Mouse (Mus musculus): ENCODE results near the gene Twistnb. TPM values are rescaled to one million over a fixed set of nuclear protein-coding genes. Genes with fewer than 3 reads are reported as not detected.

Twistnb gene
- total and polyA plus RNA-seq, 2 experiments from 2014 or later, result 25.4 to 64.3 TPM

DNA sequence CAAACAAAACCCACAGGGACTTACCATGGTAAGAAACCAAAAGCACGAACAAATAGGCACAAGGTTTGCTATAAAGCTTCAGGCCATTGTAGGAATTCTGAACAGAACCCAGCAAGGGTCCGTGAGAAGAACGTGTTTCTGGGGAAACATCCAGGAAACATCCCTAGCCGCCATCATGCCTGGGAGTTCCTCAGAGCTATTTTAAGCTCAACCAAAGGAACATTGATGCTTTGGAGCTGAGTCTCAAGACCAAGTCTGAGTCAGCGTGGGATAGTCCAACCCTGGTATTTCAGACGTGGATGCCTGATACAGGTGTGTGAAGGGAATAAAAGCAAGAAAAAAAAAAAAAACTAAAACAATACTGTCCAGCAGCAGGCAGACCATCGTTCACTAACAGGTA, 26.0 kb downstream of the Twistnb start:
- no peak for DNase-seq
- H3K36me3 ChIP-seq (ENCODE audit: insufficient read depth), result no peaks in the 10 kb centered on the region
- H3K4me2 ChIP-seq (ENCODE audit: low read depth), result no peak overlapping the region
- no peak for TF ChIP-seq CTCF (IDR thresholded peaks at IDR 0.05; ENCODE audit: low read depth)
- no peaks in the 10 kb centered on the region for H3K9me3 ChIP-seq (ENCODE audit: low read length)
- WGBS, result 68% methylated on average over 7 of the region's 7 CpGs
- ATAC-seq, result no peak
- H3K27me3 ChIP-seq (ENCODE audit: insufficient read depth, low read length), result no peaks in the 10 kb centered on the region
- H3K4me3 ChIP-seq (ENCODE audit: low read depth, low read length), result no peak overlapping the region
- no peak overlapping the region for H3K27ac ChIP-seq (ENCODE audit: low read depth, low read length)
- no peak overlapping the region for H3K9ac ChIP-seq
- H3K4me1 ChIP-seq (ENCODE audit: insufficient read depth), result no peaks in the 10 kb centered on the region

DNA sequence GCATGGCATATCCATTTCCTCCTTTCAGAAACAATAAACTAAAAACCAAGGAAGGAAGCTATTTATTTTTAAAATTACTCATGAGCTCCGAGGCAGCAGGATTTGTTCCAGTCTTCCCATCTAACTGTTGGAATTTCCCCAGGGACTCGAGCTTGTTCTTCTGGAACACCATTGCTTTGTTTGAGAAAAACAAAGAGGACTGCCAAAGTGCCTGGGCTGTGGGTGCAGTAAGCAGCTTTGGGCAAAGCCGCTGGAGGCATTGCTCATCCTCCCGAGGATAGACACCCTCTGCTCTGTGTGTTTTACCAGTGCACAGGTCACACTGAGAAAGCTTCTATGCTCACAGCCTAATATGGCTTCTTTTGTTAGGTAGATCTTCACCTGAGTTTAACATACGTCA, 26.8 kb downstream of the Twistnb start:
- no peak for ATAC-seq
- Histone ChIP-seq H3K9ac (no peak overlapping the region), H3K4me1 (ENCODE audit: insufficient read depth) (no peaks in the 10 kb centered on the region), H3K4me3 (ENCODE audit: low read depth, low read length) (no peak overlapping the region), H3K9me3 (ENCODE audit: low read length) (no peaks in the 10 kb centered on the region), H3K27ac (ENCODE audit: low read depth, low read length) (no peak overlapping the region), H3K4me2 (ENCODE audit: low read depth) (no peak overlapping the region), H3K36me3 (ENCODE audit: insufficient read depth) (no peaks in the 10 kb centered on the region), H3K27me3 (ENCODE audit: insufficient read depth, low read length) (no peaks in the 10 kb centered on the region)
- DNase-seq, result no peak
- no peak for TF ChIP-seq CTCF (IDR thresholded peaks at IDR 0.05; ENCODE audit: low read depth)
- 24% methylated on average over 5 of the region's 5 CpGs for WGBS

DNA sequence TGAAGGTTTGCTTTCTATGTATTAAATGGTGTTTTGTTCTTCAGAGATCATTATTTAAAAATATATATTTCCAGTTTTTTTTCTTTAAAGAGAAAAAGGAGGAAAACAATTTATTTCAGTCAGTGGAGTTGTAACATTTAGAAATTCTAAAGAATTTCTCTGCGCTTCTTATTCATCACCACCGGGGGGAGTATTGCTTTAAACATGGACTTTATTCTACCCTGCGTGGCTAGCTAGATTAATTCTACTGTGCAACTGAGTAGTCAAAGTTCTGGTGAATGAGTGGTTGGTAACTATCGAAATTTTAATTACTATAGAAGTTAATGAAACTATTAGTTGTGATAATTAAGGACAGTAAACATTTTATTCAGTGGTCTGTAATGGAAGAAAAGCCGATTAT, 51.5 kb downstream of the Twistnb start:
- H3K36me3 ChIP-seq (ENCODE audit: insufficient read depth), result no peaks in the 10 kb centered on the region
- TF ChIP-seq CTCF (IDR thresholded peaks at IDR 0.05; ENCODE audit: low read depth), result peak; percentile 69
- H3K9ac ChIP-seq, result no peak overlapping the region
- H3K4me1 ChIP-seq (ENCODE audit: insufficient read depth), result no peaks in the 10 kb centered on the region
- ATAC-seq (peak; percentile 63; the same call in 1 of the 2 replicates), DNase-seq (peak; percentile 52)
- 24% methylated on average over 5 of the region's 5 CpGs for WGBS
- H3K9me3 ChIP-seq (ENCODE audit: low read length), result no peaks in the 10 kb centered on the region
- H3K27ac ChIP-seq (ENCODE audit: low read depth, low read length), result no peak overlapping the region
- H3K27me3 ChIP-seq (ENCODE audit: insufficient read depth, low read length), result no peaks in the 10 kb centered on the region
- H3K4me2 ChIP-seq (ENCODE audit: low read depth), result no peak overlapping the region
- no peak overlapping the region for H3K4me3 ChIP-seq (ENCODE audit: low read depth, low read length)

DNA sequence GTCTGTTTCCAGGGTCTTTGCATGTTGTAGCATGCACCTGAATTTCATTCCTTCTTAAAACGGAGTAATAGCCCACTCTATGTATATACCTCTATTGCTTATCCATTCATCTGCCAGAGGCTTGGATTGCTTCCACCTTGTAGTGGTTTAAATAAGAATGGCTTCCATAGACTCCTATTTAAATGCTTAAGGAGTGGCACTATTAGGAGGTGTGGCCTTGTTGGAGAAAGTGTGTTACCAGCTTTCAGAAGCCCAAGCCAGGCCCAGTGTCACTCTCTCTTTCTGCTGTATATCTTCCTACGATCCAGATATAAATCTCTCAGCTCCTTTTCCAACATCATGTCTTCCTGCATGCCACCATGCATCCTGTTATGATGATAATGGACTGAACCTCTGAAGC, 53.5 kb downstream of the Twistnb start:
- Histone ChIP-seq H3K36me3 (ENCODE audit: insufficient read depth) (no peaks in the 10 kb centered on the region), H3K4me3 (ENCODE audit: low read depth, low read length) (no peak overlapping the region), H3K27ac (ENCODE audit: low read depth, low read length) (no peak overlapping the region), H3K9ac (no peak overlapping the region), H3K4me1 (ENCODE audit: insufficient read depth) (no peaks in the 10 kb centered on the region), H3K9me3 (ENCODE audit: low read length) (no peaks in the 10 kb centered on the region), H3K4me2 (ENCODE audit: low read depth) (no peak overlapping the region), H3K27me3 (ENCODE audit: insufficient read depth, low read length) (no peaks in the 10 kb centered on the region)
- 79% methylated on average over 2 of the region's 2 CpGs for WGBS
- no peak for TF ChIP-seq CTCF (IDR thresholded peaks at IDR 0.05; ENCODE audit: low read depth)
- ATAC-seq (no peak), DNase-seq (no peak)

Other genes starting within 250 kb of the Twistnb start
- gene Efcab10, start 34.8 kb upstream of the Twistnb start, total RNA-seq (2014; rRNA removed), result 2.8 and 3.3 TPM in 2 replicates
- 5.8 and 7.1 TPM in 2 replicates for gene Efcab10, start 34.8 kb upstream of the Twistnb start, polyA plus RNA-seq (2015; fragmentation: Nextera tagmentation; extraction: Ambion mirVana)